Mouse (Mus musculus) limb, embryonic 14.5 days (tissue): ENCODE measurements around the gene BC017158. TPM values are rescaled to one million over a fixed set of nuclear protein-coding genes. Genes with fewer than 3 reads are reported as not detected.

ENCODE experiments used
- ATAC-seq: fragments of 200-750 bp; cut with Nextera tagmentation; 2 replicates; pipeline ENCODE4 v1.8.0; 2017; ENCODE audit warnings: low read depth, moderate number of reproducible peaks, moderate TSS enrichment; ENCODE audit not compliant: low FRiP score
- DNase-seq: peaks from one replicate; pipeline ENCODE4 v3.0.0-alpha.2; 2015; ENCODE audit warnings: low spot score
- H3K27ac ChIP-seq: fragments of 300-500 bp; sonication (generic); replicated peaks from 2 replicates; pipeline ENCODE4 v1.5.1; 2014; ENCODE audit warnings: low read depth, mild to moderate bottlenecking, low read length, moderate library complexity, mixed read lengths
- H3K27me3 ChIP-seq: fragments of 300-500 bp; sonication (generic); 2 replicates; pipeline ENCODE4 v1.6.1; 2014; ENCODE audit warnings: low read length, mixed read lengths; ENCODE audit not compliant: control insufficient read depth, insufficient read depth
- H3K36me3 ChIP-seq: fragments of 300-500 bp; sonication (generic); 2 replicates; pipeline ENCODE4 v1.6.1; 2014; ENCODE audit warnings: mild to moderate bottlenecking, low read length, moderate library complexity, mixed read lengths; ENCODE audit not compliant: control insufficient read depth, insufficient read depth
- H3K4me1 ChIP-seq: fragments of 300-500 bp; sonication (generic); 2 replicates; pipeline ENCODE4 v1.6.1; 2014; ENCODE audit warnings: antibody characterized with exemption, low read length, mixed read lengths; ENCODE audit not compliant: control insufficient read depth, insufficient read depth
- H3K4me2 ChIP-seq: fragments of 300-500 bp; sonication (generic); replicated peaks from 2 replicates; pipeline ENCODE4 v1.6.1; 2014; ENCODE audit warnings: low read depth, mild to moderate bottlenecking, low read length, moderate library complexity; ENCODE audit not compliant: severe bottlenecking
- H3K4me3 ChIP-seq: fragments of 300-500 bp; sonication (generic); replicated peaks from 2 replicates; pipeline ENCODE4 v1.5.1; 2014; ENCODE audit warnings: low read length
- H3K9ac ChIP-seq: fragments of 300-500 bp; sonication (generic); 2 replicates; pipeline ENCODE4 v1.6.1; 2014; ENCODE audit warnings: mild to moderate bottlenecking, low read depth, low read length, moderate library complexity; ENCODE audit not compliant: severe bottlenecking
- H3K9me3 ChIP-seq: fragments of 300-500 bp; sonication (generic); 2 replicates; pipeline ENCODE4 v1.6.1; 2016; ENCODE audit warnings: low read length; ENCODE audit not compliant: control insufficient read depth
- POLR2A ChIP-seq: fragments of 200-500 bp; IDR thresholded peaks from 2 replicates; pipeline ENCODE4 v1.8.0; 2012; ENCODE audit warnings: inconsistent platforms, mild to moderate bottlenecking, moderate library complexity, borderline replicate concordance; ENCODE audit not compliant: insufficient read depth, insufficient read length; ENCODE audit errors: extremely low read depth
- WGBS: fragments of 180-500 bp; shearing (Covaris S2); extraction: QIAGEN DNeasy Blood & Tissue Kit; methylation state at CpG from one replicate; pipeline ENCODE4 v1.1.7; 2014; 5-methylcytosine and 5-hydroxymethylcytosine counted together
- polyA plus RNA-seq, 2 experiments: library from polyadenylated mRNA; depleted of rRNA in 1 of 2; stranded (reverse) in 1 of 2; unstranded in 1 of 2; fragments of >200 nt; fragmentation: Nextera tagmentation in 1 of 2; extraction: Ambion mirVana in 1 of 2; gene quantifications; 2 replicates each; pipeline versions ENCODE4 v1.2.1 to v1.2.3; 2012 to 2014

Gene BC017158
- polyA plus RNA-seq, 2 experiments = 28.5 to 46.1 TPM

GRCm38 (mm10) chr7:128266056-128266455, 31.9 kb downstream of the BC017158 start:
- 82% methylated on average over 5 of the region's 5 CpGs for WGBS
- H3K27ac ChIP-seq = no peak overlapping the region
- no peak overlapping the region for H3K4me2 ChIP-seq
- no peak overlapping the region for H3K9ac ChIP-seq
- no peak for TF ChIP-seq POLR2A
- no peak overlapping the region for H3K4me3 ChIP-seq
- ATAC-seq = no peak
- H3K4me1 ChIP-seq = no peaks in the 10 kb centered on the region
- H3K36me3 ChIP-seq = peaks cover 8% of the 10 kb centered on the region
- DNase-seq = no peak
- no peaks in the 10 kb centered on the region for H3K27me3 ChIP-seq
- no peaks in the 10 kb centered on the region for H3K9me3 ChIP-seq

- H3K9ac ChIP-seq = no peak within 1 kb of the TSS
- 83% methylated on average over 6 of the region's 6 CpGs for WGBS
- H3K4me3 ChIP-seq = no peak within 1 kb of the TSS
- no peak for DNase-seq
- peaks cover 3% of the 10 kb centered on the region; the same call in 1 of the 2 replicates for H3K36me3 ChIP-seq
- no peak for ATAC-seq
- H3K27ac ChIP-seq = no peak within 1 kb of the TSS
- no peaks in the 10 kb centered on the region for H3K4me1 ChIP-seq
- H3K27me3 ChIP-seq = no peaks in the 10 kb centered on the region
- no peak within 1 kb of the TSS for H3K4me2 ChIP-seq
- no peaks in the 10 kb centered on the region for H3K9me3 ChIP-seq
- TF ChIP-seq POLR2A = no peak
Measured at GRCm38 (mm10) chr7:128265411-128265810, 32.6 kb downstream of the BC017158 start, which contains the start of gene Slc5a2. Gene Slc5a2 (plus strand): TSS chr7:128265657.

GRCm38 (mm10) chr7:128256783-128257334, 41.1 kb downstream of the BC017158 start:
- no peak overlapping the region for H3K9ac ChIP-seq
- no peak for TF ChIP-seq POLR2A
- H3K4me1 ChIP-seq = peaks cover 9% of the 10 kb centered on the region; the same call in 1 of the 2 replicates
- WGBS = 54% methylated on average over 5 of the region's 5 CpGs
- ATAC-seq = no peak
- no peaks in the 10 kb centered on the region for H3K9me3 ChIP-seq
- H3K27me3 ChIP-seq = no peaks in the 10 kb centered on the region
- no peak for DNase-seq
- H3K27ac ChIP-seq = no peak overlapping the region
- H3K4me3 ChIP-seq = no peak overlapping the region
- peaks cover 12% of the 10 kb centered on the region; the same call in 1 of the 2 replicates for H3K36me3 ChIP-seq
- H3K4me2 ChIP-seq = no peak overlapping the region

GRCm38 (mm10) chr7:128255757-128256156, 42.2 kb downstream of the BC017158 start:
- Histone ChIP-seq H3K4me3 (no peak overlapping the region), H3K27ac (no peak overlapping the region), H3K9me3 (no peaks in the 10 kb centered on the region), H3K4me2 (no peak overlapping the region), H3K36me3 (peaks cover 12% of the 10 kb centered on the region), H3K9ac (no peak overlapping the region), H3K27me3 (no peaks in the 10 kb centered on the region), H3K4me1 (peaks cover 10% of the 10 kb centered on the region; the same call in 1 of the 2 replicates)
- DNase-seq = no peak
- no peak for ATAC-seq
- WGBS = 87% methylated on average over 5 of the region's 5 CpGs
- no peak for TF ChIP-seq POLR2A

GRCm38 (mm10) chr7:128254978-128255377, 43.0 kb downstream of the BC017158 start:
- 63% methylated on average over 2 of the region's 2 CpGs for WGBS

More at GRCm38 (mm10) chr7:128254978-128255377, 43.0 kb downstream of the BC017158 start:
- DNase-seq (no peak), ATAC-seq (no peak)
- Histone ChIP-seq H3K9me3 (no peaks in the 10 kb centered on the region), H3K4me1 (peaks cover 10% of the 10 kb centered on the region; the same call in 1 of the 2 replicates), H3K9ac (no peak overlapping the region), H3K4me3 (no peak overlapping the region), H3K36me3 (peaks cover 17% of the 10 kb centered on the region), H3K4me2 (no peak overlapping the region), H3K27me3 (no peaks in the 10 kb centered on the region), H3K27ac (no peak overlapping the region)
- no peak for TF ChIP-seq POLR2A
